Mouse (Mus musculus) heart, embryonic 15.5 days (tissue): ENCODE measurements around the gene Pde4b. TPM values are rescaled to one million over a fixed set of nuclear protein-coding genes. Genes with fewer than 3 reads are reported as not detected.

Experiments used
- ATAC-seq: fragments of 200-750 bp; cut with Nextera tagmentation; replicated peaks from 2 replicates; pipeline ENCODE4 v1.8.0; 2017; ENCODE audit warnings: low read depth, moderate TSS enrichment; ENCODE audit not compliant: insufficient number of reproducible peaks, insufficient read depth, low FRiP score
- H3K27ac ChIP-seq: fragments of 300-500 bp; sonication (generic); 2 replicates; pipeline ENCODE4 v1.5.1; 2015; ENCODE audit warnings: mild to moderate bottlenecking, inconsistent platforms
- H3K27me3 ChIP-seq: fragments of 300-500 bp; sonication (generic); 2 replicates; pipeline ENCODE4 v1.6.1; 2015; ENCODE audit warnings: inconsistent platforms
- H3K36me3 ChIP-seq: fragments of 300-500 bp; sonication (generic); 2 replicates; pipeline ENCODE4 v1.6.1; 2015; ENCODE audit warnings: mild to moderate bottlenecking, inconsistent platforms
- H3K4me1 ChIP-seq: fragments of 300-500 bp; sonication (generic); replicated peaks from 2 replicates; pipeline ENCODE4 v1.6.1; 2015; ENCODE audit warnings: inconsistent platforms
- H3K4me2 ChIP-seq: fragments of 300-500 bp; sonication (generic); 2 replicates; pipeline ENCODE4 v1.6.1; 2015; ENCODE audit warnings: inconsistent platforms, mild to moderate bottlenecking, moderate library complexity
- H3K4me3 ChIP-seq: fragments of 300-500 bp; sonication (generic); 2 replicates; pipeline ENCODE4 v1.5.1; 2015; ENCODE audit warnings: mild to moderate bottlenecking, inconsistent platforms
- H3K9ac ChIP-seq: fragments of 300-500 bp; sonication (generic); 2 replicates; pipeline ENCODE4 v1.6.1; 2015; ENCODE audit warnings: mild to moderate bottlenecking, inconsistent platforms
- H3K9me3 ChIP-seq: fragments of 300-500 bp; sonication (generic); replicated peaks from 2 replicates; pipeline ENCODE4 v1.6.1; 2016; ENCODE audit warnings: inconsistent platforms
- WGBS: fragments of 180-500 bp; shearing (Covaris S2); methylation state at CpG from one replicate; pipeline ENCODE4 v1.1.7; 2015; ENCODE audit warnings: mixed read lengths; 5-methylcytosine and 5-hydroxymethylcytosine counted together
- polyA plus RNA-seq: library from polyadenylated mRNA; unstranded; fragments of >200 nt; fragmentation: Nextera tagmentation; extraction: Ambion mirVana; gene quantifications from 2 replicates; pipeline ENCODE4 v1.2.1, GENCODE M21; 2015

Pde4b gene
- polyA plus RNA-seq, 1 experiment from 2014 or later = 24.6 TPM

- H3K9ac ChIP-seq = peak overlapping the region; percentile 62
- H3K27me3 ChIP-seq = no peaks in the 10 kb centered on the region
- H3K4me2 ChIP-seq = peak overlapping the region; percentile 81
- peak overlapping the region; percentile 62 for H3K4me3 ChIP-seq
- WGBS = under 1% methylated on average over 20 of the region's 20 CpGs
- ATAC-seq = peak; percentile 71
- H3K36me3 ChIP-seq = no peaks in the 10 kb centered on the region
- no peaks in the 10 kb centered on the region for H3K9me3 ChIP-seq
- H3K27ac ChIP-seq = peak overlapping the region; percentile 92
- H3K4me1 ChIP-seq = peaks cover 57% of the 10 kb centered on the region
These were observed 482.8 kb downstream of the Pde4b start for GRCm38 (mm10) chr4:102569950-102570765.

GRCm38 (mm10) chr4:102570766-102571411, 483.5 kb downstream of the Pde4b start:
- peaks cover 53% of the 10 kb centered on the region for H3K4me1 ChIP-seq

GRCm38 (mm10) chr4:102572031-102572430, 484.7 kb downstream of the Pde4b start:
- Histone ChIP-seq H3K9me3 (no peaks in the 10 kb centered on the region), H3K4me2 (peak overlapping the region; percentile 52), H3K4me1 (peaks cover 50% of the 10 kb centered on the region), H3K9ac (peak overlapping the region; percentile 31; the same call in 1 of the 2 replicates), H3K27me3 (no peaks in the 10 kb centered on the region), H3K27ac (peak overlapping the region; percentile 54), H3K4me3 (peak overlapping the region; percentile 39), H3K36me3 (peaks cover 3% of the 10 kb centered on the region; the same call in 1 of the 2 replicates)
- ATAC-seq = no peak
- WGBS = 65% methylated on average over 6 of the region's 6 CpGs

More at GRCm38 (mm10) chr4:102570766-102571411, 483.5 kb downstream of the Pde4b start:
- H3K9ac ChIP-seq = peak overlapping the region; percentile 62
- H3K4me3 ChIP-seq = peak overlapping the region; percentile 62
- H3K9me3 ChIP-seq = no peaks in the 10 kb centered on the region
- peak overlapping the region; percentile 81 for H3K4me2 ChIP-seq
- WGBS = 14% methylated on average over 20 of the region's 20 CpGs
- H3K27me3 ChIP-seq = no peaks in the 10 kb centered on the region
- H3K36me3 ChIP-seq = peaks cover 3% of the 10 kb centered on the region; the same call in 1 of the 2 replicates
- peak overlapping the region; percentile 92 for H3K27ac ChIP-seq
- ATAC-seq = no peak; the same call in 1 of the 2 replicates

GRCm38 (mm10) chr4:102572591-102572990, 485.2 kb downstream of the Pde4b start:
- H3K4me3 ChIP-seq = peak overlapping the region; percentile 39
- H3K4me1 ChIP-seq = peaks cover 48% of the 10 kb centered on the region
- 65% methylated on average over 3 of the region's 3 CpGs for WGBS
- H3K36me3 ChIP-seq = peaks cover 3% of the 10 kb centered on the region; the same call in 1 of the 2 replicates
- ATAC-seq = no peak
- H3K9me3 ChIP-seq = no peaks in the 10 kb centered on the region
- peak overlapping the region; percentile 54 for H3K27ac ChIP-seq
- H3K9ac ChIP-seq = peak overlapping the region; percentile 20; the same call in 1 of the 2 replicates
- no peaks in the 10 kb centered on the region for H3K27me3 ChIP-seq
- H3K4me2 ChIP-seq = peak overlapping the region; percentile 52

- no peak overlapping the region for H3K9ac ChIP-seq
- H3K27me3 ChIP-seq = no peaks in the 10 kb centered on the region
- WGBS = 79% methylated on average over 4 of the region's 4 CpGs
- H3K4me1 ChIP-seq = peaks cover 42% of the 10 kb centered on the region
- H3K4me2 ChIP-seq = peak overlapping the region; percentile 52
- no peaks in the 10 kb centered on the region for H3K9me3 ChIP-seq
- peak overlapping the region; percentile 63 for H3K27ac ChIP-seq
- H3K36me3 ChIP-seq = peaks cover 3% of the 10 kb centered on the region; the same call in 1 of the 2 replicates
- no peak for ATAC-seq
- 0 out of 2 replicates have a peak overlapping the region, but pooled peaks have one; percentile 14 for H3K4me3 ChIP-seq
These were observed 486.0 kb downstream of the Pde4b start for GRCm38 (mm10) chr4:102573361-102573781.

- peak overlapping the region; percentile 52 for H3K4me2 ChIP-seq
- H3K9me3 ChIP-seq = no peaks in the 10 kb centered on the region
- H3K4me1 ChIP-seq = peaks cover 34% of the 10 kb centered on the region
- 37% methylated on average over 9 of the region's 9 CpGs for WGBS
- H3K9ac ChIP-seq = no peak overlapping the region
- peak overlapping the region; percentile 63 for H3K27ac ChIP-seq
- H3K36me3 ChIP-seq = peaks cover 3% of the 10 kb centered on the region; the same call in 1 of the 2 replicates
- H3K27me3 ChIP-seq = no peaks in the 10 kb centered on the region
- peak; percentile 65 for ATAC-seq
- 0 out of 2 replicates have a peak overlapping the region, but pooled peaks have one; percentile 5 for H3K4me3 ChIP-seq
These were observed 486.9 kb downstream of the Pde4b start for GRCm38 (mm10) chr4:102574226-102574625.

- Histone ChIP-seq H3K27me3 (no peaks in the 10 kb centered on the region), H3K4me3 (no peak overlapping the region), H3K27ac (peak overlapping the region; percentile 63), H3K36me3 (peaks cover 3% of the 10 kb centered on the region; the same call in 1 of the 2 replicates), H3K9me3 (no peaks in the 10 kb centered on the region), H3K4me1 (peaks cover 28% of the 10 kb centered on the region), H3K9ac (no peak overlapping the region), H3K4me2 (peak overlapping the region; percentile 52; the same call in 1 of the 2 replicates)
- 67% methylated on average over 10 of the region's 10 CpGs for WGBS
- ATAC-seq = no peak
These were observed 487.4 kb downstream of the Pde4b start for GRCm38 (mm10) chr4:102574666-102575254.

- H3K4me3 ChIP-seq = no peak overlapping the region
- no peak overlapping the region for H3K27ac ChIP-seq
- H3K27me3 ChIP-seq = no peaks in the 10 kb centered on the region
- no peak overlapping the region for H3K9ac ChIP-seq
- H3K4me1 ChIP-seq = peaks cover 31% of the 10 kb centered on the region
- no peaks in the 10 kb centered on the region for H3K9me3 ChIP-seq
- no peak overlapping the region for H3K4me2 ChIP-seq
- no peak for ATAC-seq
- 84% methylated on average over 6 of the region's 6 CpGs for WGBS
- H3K36me3 ChIP-seq = peaks cover 3% of the 10 kb centered on the region; the same call in 1 of the 2 replicates
These were observed 488.8 kb downstream of the Pde4b start for GRCm38 (mm10) chr4:102576109-102576508.

GRCm38 (mm10) chr4:102577636-102578035, 490.3 kb downstream of the Pde4b start:
- Histone ChIP-seq H3K4me2 (peak overlapping the region; percentile 23), H3K9me3 (no peaks in the 10 kb centered on the region), H3K27ac (0 out of 2 replicates have a peak overlapping the region, but pooled peaks have one; percentile 24), H3K4me1 (peaks cover 35% of the 10 kb centered on the region), H3K27me3 (no peaks in the 10 kb centered on the region), H3K36me3 (peaks cover 3% of the 10 kb centered on the region; the same call in 1 of the 2 replicates), H3K9ac (no peak overlapping the region), H3K4me3 (no peak overlapping the region)
- no peak for ATAC-seq
- WGBS = 81% methylated on average over 14 of the region's 14 CpGs

- peaks cover 27% of the 10 kb centered on the region for H3K4me1 ChIP-seq
- H3K36me3 ChIP-seq = peaks cover 3% of the 10 kb centered on the region; the same call in 1 of the 2 replicates
- no peak overlapping the region for H3K4me2 ChIP-seq
- 84% methylated on average over 4 of the region's 4 CpGs for WGBS
- H3K4me3 ChIP-seq = no peak overlapping the region
- no peak overlapping the region for H3K27ac ChIP-seq
- H3K9me3 ChIP-seq = no peaks in the 10 kb centered on the region
- no peak for ATAC-seq
- no peaks in the 10 kb centered on the region for H3K27me3 ChIP-seq
- no peak overlapping the region for H3K9ac ChIP-seq
These were observed 491.7 kb downstream of the Pde4b start for GRCm38 (mm10) chr4:102579051-102579450.

- peaks cover 3% of the 10 kb centered on the region; the same call in 1 of the 2 replicates for H3K36me3 ChIP-seq
- 54% methylated on average over 2 of the region's 2 CpGs for WGBS
- peaks cover 25% of the 10 kb centered on the region; the same call in 1 of the 2 replicates for H3K4me1 ChIP-seq
- H3K9me3 ChIP-seq = no peaks in the 10 kb centered on the region
- no peak overlapping the region for H3K27ac ChIP-seq
- no peak for ATAC-seq
- H3K9ac ChIP-seq = no peak overlapping the region
- H3K4me3 ChIP-seq = no peak overlapping the region
- no peaks in the 10 kb centered on the region for H3K27me3 ChIP-seq
- no peak overlapping the region for H3K4me2 ChIP-seq
These were observed 492.4 kb downstream of the Pde4b start for GRCm38 (mm10) chr4:102579746-102580145.
